9 mouse cellular contexts compared by ENCODE assay signal in genomic region chr11:108922511-108923187, GRCm38 (mm10). TPM values are rescaled to one million over a fixed set of nuclear protein-coding genes. Genes with fewer than 3 reads are reported as not detected.
DNase-seq lines count a peak whose midpoint lies in the region; ATAC-seq and TF ChIP-seq lines count a peak whose summit lies in the region.
"Had no signal": no experiment of that assay in that cellular context is flagged by ENCODE, and none has a peak within 500 bp of the region (broad histone marks: within the 10 kb centered on the region; RNA-seq: fewer than 3 reads in every experiment).

No protein-coding gene starts in this region.

- no peak for TF ChIP-seq CTCF in forebrain, postnatal 0 days (IDR thresholded peaks at IDR 0.05; ENCODE audit: low read depth)

- no peaks in the 10 kb centered on the region for H3K36me3 ChIP-seq in heart, embryonic 11.5 days (ENCODE audit: control insufficient read depth, insufficient read depth, low read length)
- no peaks in the 10 kb centered on the region; the same call in 1 of the 2 replicates for H3K36me3 ChIP-seq in forebrain, postnatal 0 days (ENCODE audit: insufficient read depth)
- peaks cover 45% of the 10 kb centered on the region for H3K36me3 ChIP-seq in midbrain, embryonic 10.5 days
- H3K36me3 ChIP-seq: G1E had no signal

- WGBS in heart, embryonic 11.5 days (ENCODE audit: insufficient replicate concordance), result under 1% methylated on average over 31 of the region's 32 CpGs
- WGBS in forebrain, postnatal 0 days, result under 1% methylated on average over 32 of the region's 32 CpGs
- under 1% methylated on average over 32 of the region's 32 CpGs for WGBS in midbrain, embryonic 10.5 days

- H3K9ac ChIP-seq in heart, embryonic 11.5 days (ENCODE audit: low read depth, low read length), result peak overlapping the region; percentile 96
- H3K9ac ChIP-seq in forebrain, postnatal 0 days, result peak overlapping the region; percentile 89

- H3K27ac ChIP-seq in heart, embryonic 11.5 days (ENCODE audit: low read depth, low read length), result peak overlapping the region; percentile 1; the same call in 1 of the 2 replicates
- H3K27ac ChIP-seq in forebrain, postnatal 0 days (ENCODE audit: low read depth, low read length), result peak overlapping the region; percentile 99; the same call in 1 of the 2 replicates
- peak overlapping the region; percentile 95 for H3K27ac ChIP-seq in midbrain, embryonic 10.5 days (replicated peaks)

- no peak for ATAC-seq in heart, embryonic 11.5 days (replicated peaks; ENCODE audit: insufficient number of reproducible peaks, low FRiP score, low TSS enrichment)
- no peak for ATAC-seq in forebrain, postnatal 0 days

- H3K4me3 ChIP-seq in heart, embryonic 11.5 days (ENCODE audit: low read depth, low read length), result peak overlapping the region; percentile 83
- H3K4me3 ChIP-seq in forebrain, postnatal 0 days (ENCODE audit: low read depth, low read length), result peak overlapping the region; percentile 98
- H3K4me3 ChIP-seq in midbrain, embryonic 10.5 days, result peak overlapping the region; percentile 89

- DNase-seq in heart, adult 8-10 months (ENCODE audit: low spot score), result no peak
- peak; percentile 68 for DNase-seq in ES-CJ7 (ENCODE audit: low read depth, low spot score)
- no peak for DNase-seq in forebrain, postnatal 0 days
- DNase-seq in midbrain, embryonic 10.5 days (ENCODE audit: low spot score), result peak; percentile 45
- no peak for DNase-seq in right cerebral cortex, postnatal 4 days
- DNase-seq in layer of hippocampus, adult 9-10 months (ENCODE audit: low spot score), result no peak
- no peak for DNase-seq in right cerebral cortex, adult 18-20 months

- peaks cover 37% of the 10 kb centered on the region for H3K4me1 ChIP-seq in heart, embryonic 11.5 days (ENCODE audit: control insufficient read depth, insufficient read depth, low read length)
- peaks cover 15% of the 10 kb centered on the region for H3K4me1 ChIP-seq in forebrain, postnatal 0 days (ENCODE audit: insufficient read depth)
- H3K4me1 ChIP-seq in midbrain, embryonic 10.5 days, result peaks cover 78% of the 10 kb centered on the region

- no peaks in the 10 kb centered on the region for H3K9me3 ChIP-seq in heart, embryonic 11.5 days (replicated peaks; ENCODE audit: control insufficient read depth, low read length)
- no peaks in the 10 kb centered on the region for H3K9me3 ChIP-seq in forebrain, postnatal 0 days (ENCODE audit: low read length)
- H3K9me3 ChIP-seq in midbrain, embryonic 10.5 days (replicated peaks), result no peaks in the 10 kb centered on the region

- H3K27me3 ChIP-seq in heart, embryonic 11.5 days (ENCODE audit: control insufficient read depth, insufficient read depth, low read length), result peaks cover 6% of the 10 kb centered on the region; the same call in 1 of the 2 replicates
- H3K27me3 ChIP-seq in forebrain, postnatal 0 days (ENCODE audit: insufficient read depth, low read length), result no peaks in the 10 kb centered on the region
- H3K27me3 ChIP-seq in midbrain, embryonic 10.5 days (ENCODE audit: low read depth, poor library complexity, severe bottlenecking), result peaks cover 18% of the 10 kb centered on the region

- peak overlapping the region; percentile 88 for H3K4me2 ChIP-seq in heart, embryonic 11.5 days
- H3K4me2 ChIP-seq in forebrain, postnatal 0 days (ENCODE audit: low read depth), result peak overlapping the region; percentile 89

RNA-seq across cellular contexts. Expression of gene Axin2, which starts 2.5 kb away (rescaled TPM):
- 2.9 and 3.0 TPM in 2 replicates for polyA plus RNA-seq in heart, embryonic 11.5 days (2014; fragmentation: Nextera tagmentation; extraction: Ambion mirVana)
- 1 to 10 TPM; 3.7 to 7.3 (median 4.8) TPM for total RNA-seq in heart, adult 8-10 months (2022)
- 28.7 and 35.6 TPM in 2 replicates for total RNA-seq in forebrain, postnatal 0 days (2014; rRNA removed)
- 4.5 and 5.0 TPM in 2 replicates for polyA plus RNA-seq in forebrain, postnatal 0 days (2015; fragmentation: Nextera tagmentation; extraction: Ambion mirVana)
- 17.5 and 17.6 TPM in 2 replicates for polyA plus RNA-seq in midbrain, embryonic 10.5 days (2016; fragmentation: Nextera tagmentation; extraction: Ambion mirVana)
- total RNA-seq: G1E had no signal
- polyA plus RNA-seq: G1E had no signal

Comparison
In these comparisons a context has a peak if more than half of its experiments do, and no peak if none do; other contexts are left out.
1. H3K27ac ChIP-seq: peak in every context shown above with its lines; median percentile 99 in forebrain, postnatal 0 days; 95 in midbrain, embryonic 10.5 days; 1 in heart, embryonic 11.5 days.
2. DNase-seq: peak in ES-CJ7 (single experiment) and midbrain, embryonic 10.5 days (single experiment); none in heart, adult 8-10 months (single experiment), forebrain, postnatal 0 days (single experiment), right cerebral cortex, postnatal 4 days (single experiment), layer of hippocampus, adult 9-10 months (single experiment) and right cerebral cortex, adult 18-20 months (single experiment).
3. Peak in every context shown above with its lines, with median percentiles within 50 percentile points of each other: H3K4me3 ChIP-seq.